Mouse (Mus musculus): ENCODE measurements around the gene Atp2b1.

Atp2b1 gene

GRCm38 (mm10) chr10:98916011-98916780, 2.0 kb downstream of the Atp2b1 start:
- no peak for DNase-seq (ENCODE audit: low spot score)

DNA sequence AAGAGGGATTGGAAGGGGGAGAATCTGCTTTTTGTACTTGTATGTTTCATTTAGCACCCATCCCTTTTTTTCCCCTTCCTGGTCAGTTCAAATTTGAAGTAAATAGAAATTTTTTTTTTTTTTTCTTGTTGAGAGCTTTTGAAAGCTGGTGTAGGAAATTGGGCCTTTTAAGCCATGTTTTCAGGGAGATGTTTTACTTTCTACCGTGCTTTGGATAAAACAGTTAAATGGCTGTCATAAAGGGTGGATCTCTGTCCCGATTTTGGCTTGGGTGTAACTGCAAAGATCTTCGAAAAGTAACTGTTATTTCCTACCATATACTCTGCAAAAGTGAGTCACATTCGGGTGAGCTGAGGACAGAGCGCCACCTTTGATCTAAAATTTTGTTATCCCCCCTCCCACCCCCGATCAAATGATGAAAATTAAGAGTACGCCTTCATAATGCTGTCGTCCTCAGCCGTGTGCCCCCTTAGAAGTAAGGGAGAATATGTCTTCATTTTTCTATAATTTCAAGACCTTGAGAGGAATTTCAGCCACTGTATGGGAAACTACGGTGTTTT, 2.7 kb downstream of the Atp2b1 start:
- DNase-seq (ENCODE audit: low spot score): no peak

- DNase-seq (ENCODE audit: low spot score): no peak
Measured at GRCm38 (mm10) chr10:98925081-98925480, 10.9 kb downstream of the Atp2b1 start.

DNA sequence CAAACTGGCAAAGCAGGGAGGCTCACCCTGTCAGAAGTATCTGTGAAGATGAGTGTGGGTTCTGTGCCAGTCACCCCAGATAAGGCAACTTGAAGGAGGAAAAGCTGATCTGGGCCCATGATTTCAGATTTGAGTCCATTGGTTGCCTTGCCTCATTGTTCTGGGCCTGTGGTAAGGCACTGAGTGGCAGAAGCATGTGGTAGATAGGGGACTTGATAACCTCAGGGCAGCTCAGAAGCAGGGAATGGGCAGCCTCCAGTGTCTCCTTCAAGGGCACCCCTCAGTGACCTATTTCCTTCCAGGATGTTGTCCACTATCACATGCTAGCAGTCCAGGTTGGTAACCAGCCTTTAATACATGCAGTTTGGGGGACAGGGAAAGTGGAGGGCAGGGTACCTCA, 12.8 kb downstream of the Atp2b1 start:
- no peak for DNase-seq (ENCODE audit: low spot score)

DNA sequence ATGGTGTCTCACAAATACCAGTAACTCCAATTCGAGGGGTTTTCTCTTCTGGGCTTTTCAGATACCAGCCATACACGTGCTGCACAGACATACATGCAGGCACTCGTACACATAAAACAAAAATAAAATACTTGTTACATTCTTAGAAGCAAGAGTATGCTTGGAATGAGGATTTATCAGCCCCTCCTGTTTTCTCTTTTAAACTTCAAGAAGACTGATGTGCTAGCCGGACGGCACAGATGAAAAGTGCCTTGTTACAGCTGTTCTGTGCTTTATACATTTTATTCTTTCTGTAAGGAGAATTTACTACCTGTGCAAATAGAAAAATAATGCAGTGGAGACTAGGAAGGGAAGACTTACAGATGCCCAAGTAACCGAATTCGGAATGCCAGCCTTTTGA, 15.2 kb downstream of the Atp2b1 start:
- DNase-seq (ENCODE audit: low spot score): no peak

GRCm38 (mm10) chr10:98930143-98930542, 15.9 kb downstream of the Atp2b1 start:
- DNase-seq (ENCODE audit: low spot score): no peak

- no peak for DNase-seq (ENCODE audit: low spot score)
Measured at GRCm38 (mm10) chr10:98940137-98940536, 25.9 kb downstream of the Atp2b1 start.

- DNase-seq (ENCODE audit: low spot score): no peak
Measured at GRCm38 (mm10) chr10:98940799-98941198, 26.6 kb downstream of the Atp2b1 start.

DNA sequence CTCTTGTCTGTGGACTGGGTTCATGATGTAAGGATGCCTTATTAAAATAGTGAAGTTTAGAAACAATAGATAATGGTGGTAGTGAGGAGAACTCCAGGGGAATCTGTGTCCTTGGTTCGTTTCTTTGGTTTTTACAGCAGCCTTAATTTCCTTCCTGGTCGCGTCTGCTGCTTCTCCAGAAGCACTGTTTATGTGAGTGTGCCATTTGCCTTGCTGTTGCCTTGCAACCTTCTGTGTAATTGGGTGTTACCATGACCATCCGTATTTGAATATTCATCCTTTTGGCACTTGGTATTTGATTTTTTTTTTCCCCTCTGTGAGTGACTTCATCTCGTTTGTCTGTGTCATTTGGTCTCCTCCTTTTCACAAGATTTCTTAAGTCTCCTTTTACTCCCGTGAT, 27.8 kb downstream of the Atp2b1 start:
- no peak for DNase-seq (ENCODE audit: low spot score)

DNA sequence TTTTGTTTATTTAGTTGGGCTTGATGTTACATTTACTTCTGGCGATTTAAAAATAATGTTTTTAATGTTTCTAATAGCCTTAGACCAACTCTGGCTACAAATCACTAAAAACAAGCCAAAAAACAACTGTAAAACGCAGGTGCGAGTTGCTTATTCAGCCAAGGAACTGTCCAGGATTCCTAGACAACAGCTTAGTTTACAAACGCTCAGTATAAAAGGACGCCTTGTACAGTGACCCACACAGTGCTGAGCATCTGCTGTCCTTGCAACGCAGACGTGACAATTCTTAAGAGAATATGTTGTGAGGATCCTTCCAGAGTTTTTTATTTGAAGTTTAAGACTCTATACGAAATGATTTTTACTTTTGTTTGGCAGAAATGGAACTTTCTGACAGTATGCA, 28.8 kb downstream of the Atp2b1 start:
- DNase-seq (ENCODE audit: low spot score): no peak

- DNase-seq (ENCODE audit: low spot score): no peak
Measured at GRCm38 (mm10) chr10:98943894-98944293, 29.7 kb downstream of the Atp2b1 start.

GRCm38 (mm10) chr10:98946031-98946791, 32.0 kb downstream of the Atp2b1 start:
- no peak for DNase-seq (ENCODE audit: low spot score)

- DNase-seq (ENCODE audit: low spot score): no peak
Measured at GRCm38 (mm10) chr10:98947206-98947605, 33.0 kb downstream of the Atp2b1 start.

DNA sequence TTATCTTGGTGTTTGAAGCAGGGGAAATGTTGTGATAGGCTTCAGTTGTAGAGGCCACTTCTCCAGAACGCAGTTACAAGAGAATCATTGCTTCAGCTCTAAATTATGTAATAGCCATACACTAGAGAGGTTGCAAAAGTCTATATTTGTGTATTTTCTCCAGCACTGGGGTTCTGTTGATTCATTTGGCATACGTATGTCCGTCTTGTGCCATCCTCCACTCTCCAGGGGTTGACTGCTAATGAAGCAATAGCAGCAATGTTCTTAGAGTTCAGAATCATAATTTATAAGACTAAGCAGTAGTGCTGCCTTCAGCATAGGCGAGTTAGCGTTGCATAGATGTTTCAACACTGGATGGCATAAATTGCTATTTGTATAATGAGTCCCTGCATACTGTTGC, 33.9 kb downstream of the Atp2b1 start:
- no peak for DNase-seq (ENCODE audit: low spot score)

DNA sequence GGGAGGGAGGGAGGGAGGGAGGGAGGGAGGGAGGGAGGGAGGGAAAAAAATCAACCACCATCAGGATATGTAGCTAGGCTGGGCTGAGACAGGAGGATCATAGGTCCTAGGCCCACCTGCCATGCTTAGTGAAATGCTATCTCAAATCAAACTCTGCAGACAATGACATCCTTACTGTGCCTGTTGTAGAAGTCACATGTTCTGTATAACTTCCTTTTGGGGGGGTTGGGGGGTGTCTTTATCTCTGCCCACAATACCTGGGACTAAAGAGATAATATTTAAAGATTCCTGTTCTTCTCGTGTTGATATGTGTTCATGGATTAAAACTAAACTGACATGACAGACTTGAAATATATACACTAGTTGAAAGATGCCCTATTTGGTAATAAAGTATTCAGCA, 35.5 kb downstream of the Atp2b1 start:
- DNase-seq (ENCODE audit: low spot score): no peak

DNA sequence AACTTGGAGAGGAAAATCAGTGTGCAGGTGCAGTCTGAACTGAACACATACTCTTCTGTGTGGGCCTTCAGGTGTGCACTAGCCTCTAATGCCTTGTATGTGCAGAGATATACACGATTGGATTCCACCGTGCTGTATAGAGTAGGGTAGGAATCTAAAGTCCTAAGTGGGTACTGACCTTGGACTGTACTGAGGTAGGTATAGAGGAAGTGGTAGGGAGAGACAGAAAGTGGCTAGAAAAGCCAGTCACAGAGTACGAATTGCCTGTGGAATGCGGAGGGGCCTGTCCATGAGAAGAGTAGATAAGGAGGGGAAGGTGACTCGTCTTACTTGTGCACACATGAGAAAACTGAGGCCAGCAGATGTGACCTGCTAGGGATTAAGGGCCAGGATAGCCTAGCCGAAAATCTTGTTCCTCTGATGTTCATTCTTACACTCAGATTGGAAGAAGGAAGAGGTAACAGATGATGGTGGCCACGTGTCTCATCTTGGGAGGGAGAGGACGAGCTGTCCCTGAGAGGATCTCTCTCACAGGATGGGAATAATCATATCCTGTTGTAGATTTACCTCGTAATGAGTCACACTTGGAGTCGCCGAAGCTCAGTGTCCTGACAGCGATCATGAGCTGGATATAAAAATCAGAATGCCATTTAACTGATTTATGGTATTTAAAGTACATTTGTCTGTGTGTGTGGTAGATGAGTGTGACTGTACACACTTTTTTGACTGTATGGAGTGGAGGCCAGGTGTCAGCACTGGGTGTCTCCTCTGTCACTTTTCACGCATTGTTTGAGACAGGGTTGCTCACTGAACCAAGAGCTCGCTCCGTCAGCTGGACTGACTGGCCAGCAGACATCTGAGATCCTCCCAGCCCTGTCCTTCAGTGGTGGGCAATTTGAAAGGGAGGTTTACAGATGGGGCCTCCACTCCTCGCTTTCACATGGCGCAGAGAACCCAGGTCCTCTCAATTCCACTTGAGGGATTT, 37.4 kb downstream of the Atp2b1 start:
- no peak for DNase-seq (ENCODE audit: low spot score)

DNA sequence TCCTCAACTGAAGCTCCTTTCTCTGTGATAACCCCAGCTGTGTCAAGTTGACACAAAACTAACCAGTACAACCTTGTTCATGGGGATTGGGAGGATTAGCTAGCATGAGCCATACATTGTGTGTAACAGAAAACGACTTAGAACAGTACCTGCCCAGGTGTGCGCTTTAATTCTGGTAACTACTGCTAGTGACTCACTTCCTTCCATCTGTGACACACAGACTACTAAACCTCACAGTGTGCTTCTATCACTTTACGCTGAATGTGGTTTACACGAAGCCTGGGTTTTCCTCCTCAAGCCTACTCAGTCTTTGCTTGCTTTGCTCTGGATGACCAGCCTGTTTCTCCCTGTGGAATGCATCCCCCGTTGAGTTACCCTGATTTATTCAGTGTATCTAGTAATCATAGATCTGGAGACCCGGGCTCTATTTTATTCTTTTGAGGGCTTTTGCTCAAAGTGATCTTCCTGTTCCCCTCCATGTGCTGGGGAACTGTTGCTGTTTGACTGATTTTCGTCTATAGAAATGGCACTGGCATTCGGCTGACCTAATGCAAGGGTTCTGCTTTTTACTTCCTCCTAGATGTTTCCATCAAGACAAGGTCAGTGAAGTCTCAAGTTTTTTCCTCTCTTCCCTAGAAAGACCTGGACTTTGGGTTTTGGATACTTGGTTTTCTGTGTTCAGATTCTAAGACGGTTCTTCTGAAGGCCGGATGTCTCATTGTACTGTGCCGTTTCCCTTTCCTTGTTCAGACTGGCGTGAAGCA, 40.2 kb downstream of the Atp2b1 start:
- DNase-seq (ENCODE audit: low spot score): no peak

- no peak for DNase-seq (ENCODE audit: low spot score)
Measured at GRCm38 (mm10) chr10:98956124-98956523, 41.9 kb downstream of the Atp2b1 start.

GRCm38 (mm10) chr10:98958752-98959151, 44.5 kb downstream of the Atp2b1 start:
- no peak for DNase-seq (ENCODE audit: low spot score)

DNA sequence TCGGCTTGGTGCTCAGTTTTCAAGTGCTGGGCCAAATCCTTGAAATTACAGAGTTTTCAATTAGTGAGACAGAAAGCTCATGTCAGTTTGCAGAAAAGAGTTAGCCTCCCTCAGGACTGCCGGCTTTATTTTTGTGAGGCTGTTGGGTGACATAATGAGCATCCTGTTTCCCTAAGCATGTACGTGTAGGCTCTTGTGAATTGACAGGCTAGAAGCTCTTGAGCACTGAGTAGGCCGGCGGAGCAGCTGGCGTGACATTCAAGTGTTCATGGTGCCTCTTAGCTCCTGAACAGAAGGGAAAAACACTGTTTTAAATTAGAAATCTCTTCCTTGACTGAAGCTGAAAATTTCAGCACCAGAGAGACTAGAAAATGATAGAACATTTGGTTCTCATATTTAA, 45.2 kb downstream of the Atp2b1 start:
- DNase-seq (ENCODE audit: low spot score): no peak

DNA sequence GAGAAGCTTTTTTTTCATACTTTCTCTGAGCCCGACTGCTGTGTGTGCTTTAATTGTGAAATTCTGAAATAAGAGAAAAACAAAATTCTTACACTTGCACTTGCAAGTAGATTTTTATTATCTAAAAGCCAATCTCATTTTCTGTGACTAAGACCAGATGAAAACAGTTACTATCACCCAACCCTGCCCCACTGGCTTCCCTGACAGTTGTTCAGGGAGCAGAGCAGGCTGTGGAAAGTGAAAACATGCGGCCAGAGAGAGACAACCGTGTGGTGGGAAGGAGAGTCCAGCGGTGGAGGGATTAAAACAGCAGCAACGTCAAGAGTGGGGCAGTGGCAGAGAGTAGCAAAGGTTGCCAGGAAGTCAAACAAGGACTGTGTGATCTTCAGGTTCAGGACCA, 46.7 kb downstream of the Atp2b1 start:
- DNase-seq (ENCODE audit: low spot score): no peak
